Comparison of ENCODE assay signal across 16 mouse cellular contexts in genomic region chr4:55071535-55071934, GRCm38 (mm10).
DNase-seq lines count a peak whose midpoint lies in the region; ATAC-seq and TF ChIP-seq lines count a peak whose summit lies in the region.
"Had no signal": no experiment of that assay in that cellular context is flagged by ENCODE, and none has a peak within 500 bp of the region (broad histone marks: within the 10 kb centered on the region; RNA-seq: fewer than 3 reads in every experiment).

No protein-coding gene starts in this region.

- H3K4me1 ChIP-seq in midbrain, embryonic 11.5 days (ENCODE audit: control insufficient read depth, insufficient read depth, low read length): peaks cover under 1% of the 10 kb centered on the region; the same call in 1 of the 2 replicates
- H3K4me1 ChIP-seq in midbrain, postnatal 0 days (ENCODE audit: insufficient read depth, low read length): no peaks in the 10 kb centered on the region
- no peaks in the 10 kb centered on the region for H3K4me1 ChIP-seq in forebrain, embryonic 14.5 days (ENCODE audit: control insufficient read depth, insufficient read depth, low read length)
- H3K4me1 ChIP-seq in hindbrain, embryonic 15.5 days (replicated peaks): no peaks in the 10 kb centered on the region
- no peaks in the 10 kb centered on the region for H3K4me1 ChIP-seq in neural tube, embryonic 14.5 days (ENCODE audit: control insufficient read depth, insufficient read depth, low read length)
- no peaks in the 10 kb centered on the region for H3K4me1 ChIP-seq in kidney, embryonic 15.5 days
- H3K4me1 ChIP-seq in intestine, embryonic 15.5 days (replicated peaks): no peaks in the 10 kb centered on the region
- H3K4me1 ChIP-seq: limb, embryonic 15.5 days; megakaryocyte, embryonic 14.5 days had no signal

- WGBS in midbrain, embryonic 11.5 days: 74% methylated on average over 5 of the region's 5 CpGs
- WGBS in midbrain, postnatal 0 days: 65% methylated on average over 5 of the region's 5 CpGs
- WGBS in forebrain, embryonic 14.5 days: 52% methylated on average over 5 of the region's 5 CpGs
- 43% methylated on average over 5 of the region's 5 CpGs for WGBS in hindbrain, embryonic 15.5 days
- WGBS in neural tube, embryonic 14.5 days: 42% methylated on average over 5 of the region's 5 CpGs
- 89% methylated on average over 5 of the region's 5 CpGs for WGBS in kidney, embryonic 15.5 days
- WGBS in intestine, embryonic 15.5 days: 89% methylated on average over 5 of the region's 5 CpGs

- no peak overlapping the region for H3K4me2 ChIP-seq in midbrain, embryonic 11.5 days
- no peak overlapping the region for H3K4me2 ChIP-seq in midbrain, postnatal 0 days (ENCODE audit: low read depth, low read length, poor library complexity, severe bottlenecking)
- no peak overlapping the region for H3K4me2 ChIP-seq in forebrain, embryonic 14.5 days (ENCODE audit: low read length)
- no peak overlapping the region for H3K4me2 ChIP-seq in hindbrain, embryonic 15.5 days
- no peak overlapping the region for H3K4me2 ChIP-seq in neural tube, embryonic 14.5 days (ENCODE audit: low read depth, low read length)
- no peak overlapping the region for H3K4me2 ChIP-seq in kidney, embryonic 15.5 days
- no peak overlapping the region for H3K4me2 ChIP-seq in intestine, embryonic 15.5 days (replicated peaks)
- H3K4me2 ChIP-seq: embryonic facial prominence, embryonic 13.5 days; limb, embryonic 15.5 days had no signal

- H3K36me3 ChIP-seq in midbrain, embryonic 11.5 days (ENCODE audit: control insufficient read depth, insufficient read depth, low read length): peaks cover 35% of the 10 kb centered on the region
- peaks cover 33% of the 10 kb centered on the region for H3K36me3 ChIP-seq in midbrain, postnatal 0 days (ENCODE audit: insufficient read depth, low read length)
- peaks cover 85% of the 10 kb centered on the region for H3K36me3 ChIP-seq in forebrain, embryonic 14.5 days (ENCODE audit: control insufficient read depth, insufficient read depth, low read length)
- peaks cover 40% of the 10 kb centered on the region for H3K36me3 ChIP-seq in hindbrain, embryonic 15.5 days
- H3K36me3 ChIP-seq in neural tube, embryonic 14.5 days (ENCODE audit: control insufficient read depth, insufficient read depth, low read length): peaks cover 34% of the 10 kb centered on the region
- H3K36me3 ChIP-seq in kidney, embryonic 15.5 days: peaks cover 71% of the 10 kb centered on the region
- H3K36me3 ChIP-seq in intestine, embryonic 15.5 days: no peaks in the 10 kb centered on the region

- peak; percentile 54 for ATAC-seq in midbrain, embryonic 11.5 days (ENCODE audit: low FRiP score)
- no peak for ATAC-seq in midbrain, postnatal 0 days (ENCODE audit: low FRiP score)
- ATAC-seq in forebrain, embryonic 14.5 days: peak; percentile 56; the same call in 1 of the 2 replicates
- peak; percentile 75 for ATAC-seq in hindbrain, embryonic 15.5 days (ENCODE audit: low FRiP score, low read depth)
- peak; percentile 58; the same call in 1 of the 2 replicates for ATAC-seq in neural tube, embryonic 14.5 days (ENCODE audit: low read depth)
- ATAC-seq in kidney, embryonic 15.5 days (replicated peaks; ENCODE audit: low FRiP score): no peak
- no peak for ATAC-seq in intestine, embryonic 15.5 days

- no peak for TF ChIP-seq CTCF in midbrain, postnatal 0 days (IDR thresholded peaks at IDR 0.05)

- no peak for DNase-seq in midbrain, embryonic 11.5 days (ENCODE audit: low spot score, missing footprints)
- no peak for DNase-seq in midbrain, postnatal 0 days (ENCODE audit: low spot score)
- DNase-seq in forebrain, embryonic 14.5 days (ENCODE audit: low spot score): peak; percentile 47
- DNase-seq: adrenal gland, postnatal 25 days; cerebellum, adult 8-10 months; kidney, adult 9 months; lung, postnatal 14 days; right cerebral cortex, adult 18-20 months; thymus, adult 18-20 months had no signal

- H3K9me3 ChIP-seq in midbrain, embryonic 11.5 days (ENCODE audit: control insufficient read depth, low read length): no peaks in the 10 kb centered on the region
- H3K9me3 ChIP-seq in midbrain, postnatal 0 days (ENCODE audit: low read length): no peaks in the 10 kb centered on the region
- no peaks in the 10 kb centered on the region for H3K9me3 ChIP-seq in forebrain, embryonic 14.5 days (replicated peaks; ENCODE audit: control insufficient read depth, low read length)
- H3K9me3 ChIP-seq in hindbrain, embryonic 15.5 days: no peaks in the 10 kb centered on the region
- no peaks in the 10 kb centered on the region for H3K9me3 ChIP-seq in neural tube, embryonic 14.5 days (ENCODE audit: control insufficient read depth, low read length)
- no peaks in the 10 kb centered on the region for H3K9me3 ChIP-seq in kidney, embryonic 15.5 days (replicated peaks)
- no peaks in the 10 kb centered on the region for H3K9me3 ChIP-seq in intestine, embryonic 15.5 days
- H3K9me3 ChIP-seq: embryonic facial prominence, embryonic 13.5 days; limb, embryonic 15.5 days had no signal

- H3K4me3 ChIP-seq in midbrain, embryonic 11.5 days (ENCODE audit: low read depth, low read length): no peak overlapping the region
- no peak overlapping the region for H3K4me3 ChIP-seq in midbrain, postnatal 0 days (ENCODE audit: low read depth, low read length)
- H3K4me3 ChIP-seq in forebrain, embryonic 14.5 days (ENCODE audit: low read depth, low read length): no peak overlapping the region
- H3K4me3 ChIP-seq in hindbrain, embryonic 15.5 days: no peak overlapping the region
- no peak overlapping the region for H3K4me3 ChIP-seq in neural tube, embryonic 14.5 days (ENCODE audit: low read depth, low read length)
- H3K4me3 ChIP-seq in kidney, embryonic 15.5 days (replicated peaks): no peak overlapping the region
- no peak overlapping the region for H3K4me3 ChIP-seq in intestine, embryonic 15.5 days (replicated peaks)
- H3K4me3 ChIP-seq: embryonic facial prominence, embryonic 13.5 days; limb, embryonic 15.5 days; megakaryocyte, embryonic 14.5 days had no signal

- H3K27ac ChIP-seq in midbrain, embryonic 11.5 days (ENCODE audit: low read depth, low read length): no peak overlapping the region
- no peak overlapping the region for H3K27ac ChIP-seq in midbrain, postnatal 0 days (ENCODE audit: low read depth, low read length)
- no peak overlapping the region; the same call in 1 of the 2 replicates for H3K27ac ChIP-seq in forebrain, embryonic 14.5 days (ENCODE audit: low read depth, low read length)
- H3K27ac ChIP-seq in hindbrain, embryonic 15.5 days (replicated peaks): no peak overlapping the region
- H3K27ac ChIP-seq in neural tube, embryonic 14.5 days (ENCODE audit: low read depth, low read length): no peak overlapping the region
- no peak overlapping the region for H3K27ac ChIP-seq in kidney, embryonic 15.5 days
- H3K27ac ChIP-seq in intestine, embryonic 15.5 days: no peak overlapping the region
- H3K27ac ChIP-seq: embryonic facial prominence, embryonic 13.5 days; limb, embryonic 15.5 days had no signal

- no peaks in the 10 kb centered on the region for H3K27me3 ChIP-seq in midbrain, embryonic 11.5 days (ENCODE audit: control insufficient read depth, insufficient read depth, low read length)
- no peaks in the 10 kb centered on the region for H3K27me3 ChIP-seq in midbrain, postnatal 0 days (ENCODE audit: insufficient read depth, low read length)
- H3K27me3 ChIP-seq in forebrain, embryonic 14.5 days (replicated peaks; ENCODE audit: control insufficient read depth, insufficient read depth, low read length): no peaks in the 10 kb centered on the region
- no peaks in the 10 kb centered on the region for H3K27me3 ChIP-seq in hindbrain, embryonic 15.5 days
- H3K27me3 ChIP-seq in neural tube, embryonic 14.5 days (ENCODE audit: control insufficient read depth, insufficient read depth, low read length): no peaks in the 10 kb centered on the region
- no peaks in the 10 kb centered on the region for H3K27me3 ChIP-seq in kidney, embryonic 15.5 days
- no peaks in the 10 kb centered on the region for H3K27me3 ChIP-seq in intestine, embryonic 15.5 days (replicated peaks)
- H3K27me3 ChIP-seq: embryonic facial prominence, embryonic 13.5 days; limb, embryonic 15.5 days; megakaryocyte, embryonic 14.5 days had no signal

- H3K9ac ChIP-seq in midbrain, embryonic 11.5 days (ENCODE audit: low read length): no peak overlapping the region
- no peak overlapping the region for H3K9ac ChIP-seq in midbrain, postnatal 0 days (replicated peaks; ENCODE audit: low read length, poor library complexity, severe bottlenecking)
- H3K9ac ChIP-seq in forebrain, embryonic 14.5 days (ENCODE audit: low read length): no peak overlapping the region
- no peak overlapping the region for H3K9ac ChIP-seq in hindbrain, embryonic 15.5 days
- H3K9ac ChIP-seq in neural tube, embryonic 14.5 days (replicated peaks; ENCODE audit: low read depth, low read length): no peak overlapping the region
- H3K9ac ChIP-seq in kidney, embryonic 15.5 days: no peak overlapping the region
- H3K9ac ChIP-seq in intestine, embryonic 15.5 days: no peak overlapping the region
- H3K9ac ChIP-seq: embryonic facial prominence, embryonic 13.5 days; limb, embryonic 15.5 days had no signal

Comparison
In these comparisons a context has a peak if more than half of its experiments do, and no peak if none do; other contexts are left out.
1. ATAC-seq: peak in midbrain, embryonic 11.5 days (single experiment), forebrain, embryonic 14.5 days (single experiment), hindbrain, embryonic 15.5 days (single experiment) and neural tube, embryonic 14.5 days (single experiment); none in midbrain, postnatal 0 days (single experiment), kidney, embryonic 15.5 days (single experiment) and intestine, embryonic 15.5 days (single experiment).